Mouse (Mus musculus) liver, embryonic 16.5 days (tissue): Measurements from ENCODE around the gene Stk17b. TPM values are rescaled to one million over a fixed set of nuclear protein-coding genes. Genes with fewer than 3 reads are reported as not detected.
"Not testable (repeated sequence)": the region's sequence is repeated elsewhere in the genome, so short reads cannot be mapped to it uniquely, and the experiment has no call there.

ENCODE experiments used
- ATAC-seq: fragments of 200-750 bp; cut with Nextera tagmentation; 2 replicates; pipeline ENCODE4 v1.8.0; 2017; ENCODE audit warnings: low read depth, mild to moderate bottlenecking, moderate number of reproducible peaks, moderate library complexity
- H3K27ac ChIP-seq: fragments of 300-500 bp; sonication (generic); 2 replicates; pipeline ENCODE4 v1.5.1; 2014; ENCODE audit warnings: mild to moderate bottlenecking, low read length
- H3K27me3 ChIP-seq: fragments of 300-500 bp; sonication (generic); 2 replicates; pipeline ENCODE4 v1.6.1; 2014; ENCODE audit warnings: low read depth, low read length, mixed read lengths; ENCODE audit not compliant: control insufficient read depth, insufficient read depth
- H3K36me3 ChIP-seq: fragments of 300-500 bp; sonication (generic); 2 replicates; pipeline ENCODE4 v1.6.1; 2014; ENCODE audit warnings: mild to moderate bottlenecking; ENCODE audit not compliant: control insufficient read depth, insufficient read depth
- H3K4me1 ChIP-seq: fragments of 300-500 bp; sonication (generic); 2 replicates; pipeline ENCODE4 v1.6.1; 2014; ENCODE audit warnings: low read depth, low read length, mixed read lengths; ENCODE audit not compliant: control insufficient read depth
- H3K4me2 ChIP-seq: fragments of 300-500 bp; sonication (generic); 2 replicates; pipeline ENCODE4 v1.6.1; 2014; ENCODE audit warnings: low read depth, low read length, mixed read lengths
- H3K4me3 ChIP-seq: fragments of 300-500 bp; sonication (generic); 2 replicates; pipeline ENCODE4 v1.5.1; 2014; ENCODE audit warnings: low read depth, mild to moderate bottlenecking, low read length
- H3K9ac ChIP-seq: fragments of 300-500 bp; sonication (generic); 2 replicates; pipeline ENCODE4 v1.6.1; 2014; ENCODE audit warnings: low read depth, low read length
- H3K9me3 ChIP-seq: fragments of 300-500 bp; sonication (generic); replicated peaks from 2 replicates; pipeline ENCODE4 v1.6.1; 2016; ENCODE audit warnings: low read length; ENCODE audit not compliant: control insufficient read depth
- WGBS: fragments of 180-500 bp; shearing (Covaris S2); extraction: QIAGEN DNeasy Blood & Tissue Kit; methylation state at CpG from one replicate; pipeline ENCODE4 v1.1.7; 2014; ENCODE audit not compliant: insufficient replicate concordance; 5-methylcytosine and 5-hydroxymethylcytosine counted together
- polyA plus RNA-seq: library from polyadenylated mRNA; unstranded; fragments of >200 nt; fragmentation: Nextera tagmentation; extraction: Ambion mirVana; gene quantifications from 2 replicates; pipeline ENCODE4 v1.2.1, GENCODE M21; 2015

Gene Stk17b
- polyA plus RNA-seq, 1 experiment from 2014 or later, result 21.7 TPM

- WGBS, result 83% methylated on average over 2 of the region's 2 CpGs
- no peak overlapping the region for H3K9ac ChIP-seq
Measured at GRCm38 (mm10) chr1:53726883-53727282, 58.1 kb downstream of the Stk17b start.

GRCm38 (mm10) chr1:53721353-53721752 is 63.7 kb downstream of the Stk17b start:
- Histone ChIP-seq H3K9me3 (no peaks in the 10 kb centered on the region), H3K36me3 (no peaks in the 10 kb centered on the region), H3K27me3 (no peaks in the 10 kb centered on the region), H3K4me2 (no peak overlapping the region), H3K4me3 (no peak overlapping the region), H3K9ac (no peak overlapping the region), H3K27ac (no peak overlapping the region), H3K4me1 (no peaks in the 10 kb centered on the region)
- no peak for ATAC-seq

More at GRCm38 (mm10) chr1:53726883-53727282, 58.1 kb downstream of the Stk17b start:
- Histone ChIP-seq H3K27ac (no peak overlapping the region), H3K4me3 (no peak overlapping the region), H3K27me3 (no peaks in the 10 kb centered on the region), H3K4me1 (no peaks in the 10 kb centered on the region), H3K4me2 (no peak overlapping the region), H3K9me3 (no peaks in the 10 kb centered on the region), H3K36me3 (no peaks in the 10 kb centered on the region)
- ATAC-seq, result no peak

- Histone ChIP-seq H3K4me3 (no peak overlapping the region), H3K36me3 (no peaks in the 10 kb centered on the region), H3K27me3 (no peaks in the 10 kb centered on the region), H3K9me3 (no peaks in the 10 kb centered on the region), H3K4me2 (no peak overlapping the region), H3K9ac (no peak overlapping the region), H3K4me1 (no peaks in the 10 kb centered on the region), H3K27ac (no peak overlapping the region)
- WGBS, result 54% methylated on average over 5 of the region's 5 CpGs
- ATAC-seq, result no peak
Measured at GRCm38 (mm10) chr1:53720601-53721351, 64.2 kb downstream of the Stk17b start.

GRCm38 (mm10) chr1:53715966-53716515 is 69.0 kb downstream of the Stk17b start:
- Histone ChIP-seq H3K36me3 (no peaks in the 10 kb centered on the region), H3K4me2 (no peak overlapping the region), H3K9ac (no peak overlapping the region), H3K27me3 (no peaks in the 10 kb centered on the region), H3K4me3 (no peak overlapping the region), H3K9me3 (no peaks in the 10 kb centered on the region), H3K27ac (no peak overlapping the region), H3K4me1 (no peaks in the 10 kb centered on the region)
- ATAC-seq, result no peak
- WGBS, result 71% methylated on average over 1 of the region's 1 CpGs

- Histone ChIP-seq H3K9ac (no peak overlapping the region), H3K9me3 (no peaks in the 10 kb centered on the region), H3K27me3 (no peaks in the 10 kb centered on the region), H3K4me3 (no peak overlapping the region), H3K4me2 (no peak overlapping the region), H3K4me1 (no peaks in the 10 kb centered on the region), H3K36me3 (no peaks in the 10 kb centered on the region), H3K27ac (no peak overlapping the region)
- no peak for ATAC-seq
- WGBS, result 4% methylated on average over 4 of the region's 4 CpGs
Measured at GRCm38 (mm10) chr1:53715446-53715845, 69.6 kb downstream of the Stk17b start.

- 57% methylated on average over 2 of the region's 3 CpGs for WGBS
- not testable (repeated sequence) for ATAC-seq, H3K4me3 ChIP-seq, H3K9me3 ChIP-seq, H3K27ac ChIP-seq, H3K36me3 ChIP-seq, H3K4me1 ChIP-seq, H3K27me3 ChIP-seq, H3K9ac ChIP-seq, H3K4me2 ChIP-seq
Measured at GRCm38 (mm10) chr1:53713383-53713782, 71.6 kb downstream of the Stk17b start.

- Histone ChIP-seq H3K4me3 (no peak overlapping the region), H3K27ac (no peak overlapping the region), H3K36me3 (no peaks in the 10 kb centered on the region), H3K27me3 (no peaks in the 10 kb centered on the region), H3K4me2 (no peak overlapping the region), H3K9me3 (no peaks in the 10 kb centered on the region), H3K9ac (no peak overlapping the region), H3K4me1 (no peaks in the 10 kb centered on the region)
- ATAC-seq, result no peak
- WGBS, result 71% methylated on average over 9 of the region's 9 CpGs
Measured at GRCm38 (mm10) chr1:53711069-53711468, 74.0 kb downstream of the Stk17b start.

GRCm38 (mm10) chr1:53709602-53710001 is 75.4 kb downstream of the Stk17b start:
- H3K9ac ChIP-seq, H3K9me3 ChIP-seq, H3K4me2 ChIP-seq, H3K27me3 ChIP-seq, H3K4me1 ChIP-seq, H3K36me3 ChIP-seq, H3K4me3 ChIP-seq, H3K27ac ChIP-seq, ATAC-seq: not testable (repeated sequence)
- WGBS, result 65% methylated on average over 5 of the region's 5 CpGs

- Histone ChIP-seq H3K4me3 (peak within 1 kb of the TSS; percentile 40), H3K4me1 (no peaks in the 10 kb centered on the region), H3K27ac (no peak within 1 kb of the TSS), H3K4me2 (peak within 1 kb of the TSS; percentile 59), H3K9me3 (no peaks in the 10 kb centered on the region), H3K36me3 (no peaks in the 10 kb centered on the region), H3K27me3 (no peaks in the 10 kb centered on the region), H3K9ac (no peak within 1 kb of the TSS)
- no peak for ATAC-seq
- WGBS, result 15% methylated on average over 42 of the region's 42 CpGs
Measured at GRCm38 (mm10) chr1:53706431-53707361, 78.3 kb downstream of the Stk17b start, which contains the start of gene Dnah7a. Dnah7a (minus strand) TSS chr1:53706784.
